Mouse (Mus musculus): ENCODE results near the gene Ankfy1.
"Not testable (repeated sequence)": the region's sequence is repeated elsewhere in the genome, so short reads cannot be mapped to it uniquely, and the experiment has no call there.

Ankfy1 gene

GRCm38 (mm10) chr11:72689551-72690510, at the start of gene Ankfy1:
Ankfy1 (plus strand) TSS chr11:72690006.
- DNase-seq (ENCODE audit: low spot score): peak; percentile 97

DNA sequence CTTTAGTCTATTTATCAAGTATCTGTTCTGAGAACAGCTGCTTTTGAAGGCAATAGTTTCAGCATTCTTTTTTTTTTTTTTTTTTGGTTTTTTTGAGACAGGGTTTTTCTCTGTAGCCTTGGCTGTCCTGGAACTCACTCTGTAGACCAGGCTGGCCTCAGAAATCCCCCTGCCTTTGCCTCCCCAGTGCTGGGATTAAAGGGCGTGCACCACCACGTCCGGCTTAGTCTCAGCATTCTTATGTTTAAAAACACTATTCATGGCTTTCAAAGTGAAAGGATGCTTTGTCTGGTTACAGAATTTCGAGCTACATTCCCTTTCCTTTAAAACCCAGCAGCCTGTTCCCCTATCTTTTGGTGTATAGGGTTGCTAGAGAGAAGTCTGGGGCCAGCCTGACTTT, 47.1 kb upstream of the Ankfy1 start:
- DNase-seq (ENCODE audit: low spot score): no peak

GRCm38 (mm10) chr11:72645386-72645785, 44.4 kb upstream of the Ankfy1 start:
- no peak for DNase-seq (ENCODE audit: low spot score)

- DNase-seq (ENCODE audit: low spot score): no peak
Observed at GRCm38 (mm10) chr11:72650347-72650746, 39.5 kb upstream of the Ankfy1 start.

DNA sequence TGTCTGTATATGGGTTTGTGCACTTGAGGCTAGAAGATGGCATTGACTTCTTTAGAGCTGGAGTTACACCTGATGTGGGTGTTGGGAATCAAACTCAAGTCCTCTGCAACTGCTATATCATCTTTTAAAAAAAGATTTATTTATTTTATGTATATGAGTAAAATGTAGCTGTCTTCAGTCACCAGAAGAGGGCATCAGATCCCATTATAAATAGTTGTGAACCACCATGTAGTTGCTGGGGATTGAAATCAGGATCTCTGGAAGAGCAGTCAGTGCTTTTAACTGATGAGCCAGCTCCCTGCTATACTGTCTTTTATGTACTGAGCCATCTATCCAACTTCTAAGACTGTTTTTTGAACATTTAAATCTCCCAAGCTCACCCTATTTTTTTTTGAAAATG, 29.9 kb upstream of the Ankfy1 start:
- no peak for DNase-seq (ENCODE audit: low spot score)

DNA sequence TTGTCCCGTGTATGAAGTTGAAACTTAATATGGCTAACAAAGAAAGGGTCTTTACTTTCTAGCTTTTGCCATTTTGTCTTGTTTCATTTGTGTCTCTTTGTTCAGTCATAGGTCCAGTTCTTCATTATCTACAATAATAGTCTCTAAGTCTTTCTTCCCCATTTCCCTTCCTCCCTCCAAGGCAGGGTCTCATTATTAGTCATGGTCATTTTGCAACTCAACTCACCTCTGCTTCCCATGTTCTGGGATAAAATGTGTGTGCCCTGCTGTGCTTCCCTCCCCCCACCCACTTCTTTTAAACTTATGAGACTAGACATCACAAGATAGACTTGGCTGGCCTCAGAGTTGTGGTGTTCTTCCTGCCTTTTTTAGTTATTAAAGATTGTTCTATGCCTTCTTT, 29.4 kb upstream of the Ankfy1 start:
- no peak for DNase-seq (ENCODE audit: low spot score)

GRCm38 (mm10) chr11:72664641-72665040, 25.2 kb upstream of the Ankfy1 start:
- no peak for DNase-seq (ENCODE audit: low spot score)

- no peak for DNase-seq (ENCODE audit: low spot score)
Observed at GRCm38 (mm10) chr11:72670634-72671033, 19.2 kb upstream of the Ankfy1 start.

GRCm38 (mm10) chr11:72671294-72671988, 18.4 kb upstream of the Ankfy1 start:
- no peak for DNase-seq (ENCODE audit: low spot score)

DNA sequence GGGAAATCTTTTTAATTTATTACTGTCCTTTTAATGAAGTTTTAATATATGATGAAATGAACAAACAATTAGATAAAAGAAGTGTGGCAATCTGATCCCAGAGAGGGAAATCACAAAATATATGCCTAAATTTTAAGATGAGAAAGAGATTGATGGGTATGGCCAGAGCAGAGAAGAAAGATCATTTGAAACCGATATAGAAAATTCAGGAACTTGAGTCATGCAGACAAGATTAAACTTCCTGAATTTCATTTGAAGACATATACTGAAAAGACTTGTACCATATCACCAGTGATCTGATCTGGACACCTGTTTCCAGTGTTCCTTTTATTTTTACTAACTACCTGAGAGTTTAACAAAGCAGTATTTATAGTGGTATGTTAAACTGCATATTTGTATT, 17.4 kb upstream of the Ankfy1 start:
- DNase-seq (ENCODE audit: low spot score): no peak

GRCm38 (mm10) chr11:72675280-72675679, 14.5 kb upstream of the Ankfy1 start:
- no peak for DNase-seq (ENCODE audit: low spot score)

DNA sequence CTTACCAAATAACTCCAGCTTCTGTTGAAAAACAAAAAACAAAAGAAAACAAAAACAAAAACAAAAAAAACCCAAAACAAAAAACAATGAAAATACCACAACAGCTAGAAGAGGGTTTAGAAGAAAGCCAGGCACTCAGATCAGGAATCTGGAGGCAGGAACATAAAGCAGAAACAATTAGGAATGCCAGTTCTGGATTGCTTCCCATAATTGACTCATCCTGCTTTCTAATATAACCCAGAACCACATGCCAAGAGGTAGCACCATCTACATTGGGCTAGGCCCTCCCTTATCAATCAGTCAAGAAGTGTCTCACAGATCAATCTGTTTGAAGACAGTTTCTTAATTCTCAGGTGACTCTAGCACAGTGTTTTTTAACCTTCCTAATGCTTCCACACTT, 9.1 kb upstream of the Ankfy1 start:
- DNase-seq (ENCODE audit: low spot score): no peak

GRCm38 (mm10) chr11:72683402-72683801, 6.4 kb upstream of the Ankfy1 start:
- no peak for DNase-seq (ENCODE audit: low spot score)

GRCm38 (mm10) chr11:72686697-72687096, 3.1 kb upstream of the Ankfy1 start:
- no peak for DNase-seq (ENCODE audit: low spot score)

DNA sequence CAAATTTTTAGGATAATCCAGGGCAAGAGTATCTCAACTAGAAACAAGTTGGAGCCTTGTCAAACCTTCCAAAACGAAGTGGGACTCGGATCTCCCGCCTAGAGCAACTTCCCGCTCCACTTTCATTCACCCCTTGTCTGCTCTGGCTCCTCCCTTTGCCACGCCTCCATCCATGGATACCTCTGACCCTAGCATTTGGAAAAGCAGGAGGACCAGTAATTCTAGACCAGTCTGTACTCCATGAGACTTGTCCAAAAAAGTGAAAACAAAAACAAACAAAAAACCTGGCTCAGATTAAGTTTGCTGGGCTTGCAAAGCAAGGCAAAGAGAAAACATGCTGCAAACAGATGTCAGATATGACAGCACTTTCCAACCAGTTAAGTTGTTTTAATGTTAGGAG, 1.6 kb upstream of the Ankfy1 start:
- no peak for DNase-seq (ENCODE audit: low spot score)

DNA sequence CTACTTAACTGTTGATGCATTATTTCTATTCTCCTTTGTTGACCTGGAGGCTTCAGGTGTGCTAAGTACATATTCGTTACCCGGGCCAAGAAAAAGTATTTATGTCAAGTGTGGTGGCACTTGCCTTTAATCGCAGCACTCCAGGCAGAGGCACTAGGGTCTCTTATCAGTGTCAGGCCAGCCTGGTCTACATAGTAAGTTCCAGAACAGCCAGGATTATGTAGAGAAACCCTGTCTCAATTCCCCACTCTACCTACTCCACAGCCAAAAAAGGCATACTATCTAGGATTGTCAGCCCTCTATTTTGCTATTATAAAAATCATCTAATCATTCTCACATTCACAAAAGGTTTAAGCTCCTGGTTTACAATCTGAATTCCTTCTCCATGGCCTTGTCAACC, 691 bp upstream of the Ankfy1 start:
- no peak for DNase-seq (ENCODE audit: low spot score)

GRCm38 (mm10) chr11:72692353-72692752, 2.5 kb downstream of the Ankfy1 start:
- no peak for DNase-seq (ENCODE audit: low spot score)

DNA sequence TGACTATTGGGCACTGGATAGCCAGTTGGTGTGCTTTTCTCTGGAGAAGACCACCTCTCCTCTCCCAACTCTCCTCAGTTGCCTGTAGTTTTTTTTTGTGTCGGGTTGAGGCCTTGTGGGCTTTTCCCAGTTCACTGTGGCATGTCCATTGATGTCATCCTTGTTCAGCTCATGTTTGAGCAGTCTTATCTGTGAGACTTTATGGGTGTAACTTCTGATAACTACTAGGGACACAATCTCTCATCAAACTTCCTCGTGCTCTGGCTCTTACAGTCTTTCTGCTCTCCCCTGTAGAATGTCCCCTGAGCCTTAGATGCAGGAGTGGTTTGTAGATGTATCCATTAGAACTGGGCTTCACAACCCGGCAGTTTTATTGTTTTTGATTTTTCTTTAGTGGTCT, 5.2 kb downstream of the Ankfy1 start:
- DNase-seq (ENCODE audit: low spot score): no peak

DNA sequence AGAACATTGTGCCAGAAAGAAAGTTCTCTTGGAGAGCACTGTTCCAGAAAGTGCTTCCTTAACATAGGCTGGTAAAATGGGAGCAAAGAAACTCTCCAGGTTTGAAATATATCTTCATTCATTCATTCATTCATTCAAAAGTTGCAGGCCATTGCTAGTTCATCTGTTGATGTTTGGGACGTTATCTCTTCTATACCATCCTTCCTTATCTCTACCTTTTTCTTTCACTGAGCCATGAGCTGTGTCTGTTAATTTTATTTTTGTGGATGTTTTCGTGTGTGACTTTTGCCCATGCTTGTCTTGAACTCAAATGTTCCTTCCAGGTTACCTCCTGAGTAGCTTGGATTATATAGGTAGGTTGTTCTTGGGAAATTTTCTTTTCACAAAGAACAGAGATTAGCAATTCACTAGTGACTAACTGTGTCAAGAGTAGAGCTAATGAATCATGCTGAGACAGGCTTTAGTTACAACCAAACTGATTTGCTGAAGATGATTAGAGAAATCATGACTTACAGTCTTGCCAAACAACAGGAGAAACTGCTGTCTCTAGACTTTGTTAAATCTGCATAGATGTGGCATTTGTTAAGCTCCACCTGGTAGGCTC, 6.7 kb downstream of the Ankfy1 start:
- DNase-seq (ENCODE audit: low spot score): no peak

- no peak for DNase-seq (ENCODE audit: low spot score)
Observed at GRCm38 (mm10) chr11:72697323-72697722, 7.5 kb downstream of the Ankfy1 start.

DNA sequence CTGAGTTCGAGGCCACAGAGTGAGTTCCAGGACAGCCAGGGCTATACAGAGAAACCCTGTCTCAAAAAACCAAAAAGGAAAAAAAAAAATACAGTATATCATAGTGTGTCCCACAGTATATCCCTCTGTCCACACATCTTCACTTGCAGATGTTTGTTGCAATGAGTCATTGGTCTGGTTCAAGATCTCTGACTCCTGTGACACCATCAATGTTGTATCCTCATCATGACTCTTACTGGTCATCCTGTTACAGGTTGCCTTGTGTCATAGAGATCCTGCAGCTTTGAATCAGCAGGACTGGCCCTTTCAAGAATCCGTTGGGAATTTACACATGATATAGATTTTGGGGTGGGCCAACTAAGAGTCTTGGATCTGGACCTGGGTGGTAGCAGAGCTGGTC, 15.3 kb downstream of the Ankfy1 start:
- DNase-seq (ENCODE audit: low spot score): not testable (repeated sequence)

- no peak for DNase-seq (ENCODE audit: low spot score)
Observed at GRCm38 (mm10) chr11:72712721-72713120, 22.9 kb downstream of the Ankfy1 start.

DNA sequence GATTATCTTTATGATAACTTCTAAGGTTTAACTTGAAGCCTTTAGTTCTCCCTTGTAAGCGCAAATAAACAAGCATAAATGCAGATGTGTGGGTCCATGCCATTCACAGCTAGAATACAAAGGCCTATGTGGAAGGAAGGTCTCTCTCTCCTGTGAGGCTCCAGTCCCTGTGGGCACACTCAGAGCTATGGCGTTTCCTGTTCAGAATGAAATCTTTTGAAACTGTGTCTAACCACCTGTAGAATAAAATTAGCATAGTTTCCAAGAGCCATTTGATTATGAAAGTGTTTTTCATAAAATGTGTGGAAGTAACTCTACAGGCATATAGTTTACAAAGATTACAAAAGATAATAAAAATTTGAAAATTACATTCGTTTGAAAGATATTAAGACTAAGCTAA, 28.4 kb downstream of the Ankfy1 start:
- no peak for DNase-seq (ENCODE audit: low spot score)

Measured in ovary, postnatal 14 days (tissue).